Mouse (Mus musculus) olfactory bulb, adult 2 months (tissue): ENCODE measurements around the gene Prpf4. TPM values are rescaled to one million over a fixed set of nuclear protein-coding genes. Genes with fewer than 3 reads are reported as not detected.

ENCODE experiments used
- H3K27ac ChIP-seq: fragments of 200-500 bp; 2 replicates; pipeline ENCODE4 v1.5.1; 2012; ENCODE audit warnings: low read depth, low read length; ENCODE audit not compliant: insufficient read depth
- H3K4me1 ChIP-seq: fragments of 200-500 bp; 2 replicates; pipeline ENCODE4 v1.6.1; 2012; ENCODE audit warnings: low read length; ENCODE audit not compliant: control insufficient read depth, insufficient read depth
- H3K4me3 ChIP-seq: fragments of 200-500 bp; 2 replicates; pipeline ENCODE4 v1.5.1; 2012; ENCODE audit warnings: mild to moderate bottlenecking, low read depth, low read length, moderate library complexity; ENCODE audit not compliant: insufficient read depth
- CTCF ChIP-seq: fragments of 200-500 bp; IDR thresholded peaks from 2 replicates; pipeline ENCODE4 v1.5.1; 2012; ENCODE audit warnings: low read depth, mild to moderate bottlenecking, low read length, moderate library complexity; ENCODE audit not compliant: insufficient read depth
- POLR2A ChIP-seq: fragments of 200-500 bp; IDR thresholded peaks from 2 replicates; pipeline ENCODE4 v1.6.1; 2012; ENCODE audit warnings: mild to moderate bottlenecking, low read depth, low read length, moderate library complexity; ENCODE audit not compliant: insufficient read depth
- WGBS: fragments of 180-500 bp; shearing (Covaris S2); methylation state at CpG from one replicate; pipeline ENCODE4 v1.1.7; 2018; 5-methylcytosine and 5-hydroxymethylcytosine counted together
- polyA plus RNA-seq: library from polyadenylated mRNA; stranded (reverse); fragments of >200 nt; gene quantifications from 2 replicates; pipeline ENCODE4 v1.2.4, GENCODE M21; 2012; ENCODE audit warnings: low replicate concordance; ENCODE audit not compliant: missing spikeins, insufficient read depth, insufficient read length

Prpf4 gene
- polyA plus RNA-seq, result not detected in 2 replicates

DNA sequence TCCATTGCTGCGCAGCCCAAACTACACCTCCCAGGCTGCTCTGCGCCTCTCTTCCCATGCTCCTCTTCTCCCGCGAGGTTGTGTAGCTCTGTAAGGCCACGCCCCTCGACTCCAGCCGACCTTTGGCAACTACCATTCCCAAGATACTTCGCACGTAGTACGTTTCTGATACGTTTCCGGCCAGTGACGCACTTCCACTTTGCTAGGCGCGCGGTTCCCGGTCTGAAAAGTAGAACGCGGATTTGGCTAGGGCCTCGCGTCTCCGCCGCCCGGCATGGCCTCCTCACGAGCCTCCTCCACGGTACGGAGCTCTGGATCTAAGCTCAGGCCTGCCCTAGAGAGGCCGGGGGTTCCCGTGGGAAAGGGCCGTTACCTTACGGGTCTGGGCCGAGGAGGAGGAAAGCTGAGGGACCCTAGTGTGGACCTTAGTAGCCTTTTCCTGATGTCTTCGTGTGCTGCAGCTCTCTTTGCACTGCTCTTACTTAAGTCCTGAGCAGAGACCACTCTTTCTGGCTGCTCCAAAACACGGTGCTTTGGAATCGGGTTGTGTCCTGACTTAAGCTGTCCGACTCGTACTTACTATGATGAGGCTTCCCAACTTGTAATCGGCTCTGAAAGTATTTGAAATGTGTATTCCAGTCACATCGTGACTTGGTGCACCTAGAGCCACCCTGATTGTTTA, at the start of gene Prpf4, which contains the start of gene Cdc26:
Gene Prpf4, plus strand, starts transcription at position 197 of the 682 bp plus-strand sequence.
Gene Cdc26, minus strand, starts transcription at position 42 of the 682 bp plus-strand sequence.
- peak within 1 kb of the TSS; percentile 94 for H3K4me3 ChIP-seq
- WGBS, result under 1% methylated on average over 39 of the region's 39 CpGs
- peak within 1 kb of the TSS; percentile 77 for H3K27ac ChIP-seq
- peaks cover 10% of the 10 kb centered on the region for H3K4me1 ChIP-seq
- TF ChIP-seq CTCF (no peak), POLR2A (peak; percentile 43; the same call in 1 of the 2 replicates)

GRCm38 (mm10) chr4:62359256-62359775, 49.3 kb upstream of the Prpf4 start:
- WGBS, result 28% methylated on average over 7 of the region's 7 CpGs
- H3K27ac ChIP-seq, result 0 out of 2 replicates have a peak overlapping the region, but pooled peaks have one; percentile 72
- no peaks in the 10 kb centered on the region for H3K4me1 ChIP-seq
- TF ChIP-seq CTCF (no peak), POLR2A (no peak)
- H3K4me3 ChIP-seq, result no peak overlapping the region

DNA sequence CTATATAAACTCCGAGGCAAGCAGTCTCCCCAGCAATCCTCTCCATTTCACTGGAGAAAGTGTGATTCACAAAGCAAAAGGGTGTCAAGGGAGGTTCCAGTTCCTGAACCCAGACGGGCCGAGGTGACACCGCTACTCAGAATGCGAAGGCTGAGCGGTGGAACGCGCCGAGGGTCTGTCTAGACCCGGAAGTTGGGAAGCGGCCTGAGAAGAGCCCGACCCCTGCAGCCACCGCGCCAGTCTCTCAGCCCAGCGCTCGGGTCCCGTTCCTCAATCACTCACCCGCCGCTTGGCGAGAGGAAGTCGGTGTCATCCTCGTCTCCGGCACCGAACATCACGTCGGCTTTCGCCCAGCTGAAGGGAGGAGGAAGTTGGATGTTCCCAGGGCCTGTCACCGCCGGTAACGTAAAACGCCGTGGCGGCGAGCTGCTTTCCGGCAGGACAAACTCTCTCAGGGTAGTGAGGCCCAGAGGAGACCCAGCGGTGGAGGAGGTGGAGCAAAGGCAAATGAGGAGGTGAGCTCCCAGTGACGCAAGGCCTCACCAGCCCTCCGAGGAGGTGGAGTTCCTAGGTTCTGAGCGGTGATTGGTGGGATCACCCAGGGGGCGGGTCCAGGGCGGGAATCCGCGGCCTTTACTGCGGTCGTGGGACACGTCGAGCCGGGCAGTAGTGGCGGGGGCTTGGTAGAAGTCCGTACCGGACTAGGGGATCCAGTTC, 48.4 kb upstream of the Prpf4 start, which contains the start of the genes Fkbp15 and Slc31a1:
Gene Fkbp15, minus strand, starts transcription at position 461 of the 717 bp plus-strand sequence.
Gene Slc31a1, plus strand, starts transcription at position 640 of the 717 bp plus-strand sequence.
- H3K27ac ChIP-seq, result peak within 1 kb of the TSS; percentile 72
- H3K4me3 ChIP-seq, result peak within 1 kb of the TSS; percentile 64
- H3K4me1 ChIP-seq, result no peaks in the 10 kb centered on the region
- under 1% methylated on average over 50 of the region's 51 CpGs for WGBS
- TF ChIP-seq CTCF (no peak), POLR2A (peak; percentile 72)

GRCm38 (mm10) chr4:62360805-62361455, 47.7 kb upstream of the Prpf4 start:
- H3K27ac ChIP-seq, result no peak overlapping the region
- H3K4me3 ChIP-seq, result peak overlapping the region; percentile 64
- TF ChIP-seq CTCF (no peak), POLR2A (no peak)
- no peaks in the 10 kb centered on the region for H3K4me1 ChIP-seq
- under 1% methylated on average over 22 of the region's 22 CpGs for WGBS

DNA sequence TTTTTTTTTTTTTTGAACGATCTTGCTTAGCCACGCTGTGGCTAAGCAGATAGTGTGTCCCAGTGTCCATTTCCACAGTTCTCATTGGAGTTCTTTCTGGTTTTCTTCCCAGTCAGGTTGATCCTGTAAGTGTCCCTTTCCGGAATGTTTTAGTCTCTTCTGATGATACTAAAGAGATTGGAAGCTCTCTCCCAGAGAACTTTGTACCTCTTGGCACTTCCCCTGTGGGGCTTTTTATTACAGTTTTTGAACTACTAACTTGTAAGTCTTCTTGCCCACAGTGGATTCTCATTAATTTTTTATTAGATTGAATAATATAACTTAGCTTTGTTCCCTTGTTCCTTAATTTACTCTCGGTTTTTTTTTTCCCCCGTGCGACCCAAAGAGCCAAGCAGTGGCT, 47.0 kb upstream of the Prpf4 start:
- no peak overlapping the region for H3K4me3 ChIP-seq
- H3K4me1 ChIP-seq, result no peaks in the 10 kb centered on the region
- 26% methylated on average over 6 of the region's 6 CpGs for WGBS
- TF ChIP-seq POLR2A (no peak), CTCF (no peak)
- H3K27ac ChIP-seq, result no peak overlapping the region

DNA sequence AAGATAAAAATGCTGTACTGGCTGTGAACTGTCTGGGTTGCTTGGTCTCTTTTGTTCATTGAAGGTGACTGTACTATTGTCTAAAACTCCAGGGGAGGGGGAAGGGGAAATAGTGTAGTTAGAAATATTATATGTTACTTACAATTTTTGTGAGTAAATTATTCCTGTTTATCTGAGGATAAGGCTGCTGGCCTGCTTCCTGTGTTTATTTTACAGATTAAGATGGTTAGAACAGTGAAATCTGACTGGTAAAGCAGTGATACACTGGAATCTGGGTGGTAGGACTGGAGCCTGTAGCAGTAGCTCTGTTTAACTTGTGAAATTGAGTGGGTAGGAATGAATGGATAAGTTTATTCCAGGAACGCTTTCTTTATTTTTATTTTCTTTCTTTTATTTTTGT, 46.6 kb upstream of the Prpf4 start:
- TF ChIP-seq CTCF (no peak), POLR2A (no peak)
- 56% methylated on average over 1 of the region's 1 CpGs for WGBS
- Histone ChIP-seq H3K4me1 (0 out of 2 replicates have a peak, but pooled peaks cover 2% of the 10 kb centered on the region), H3K27ac (no peak overlapping the region), H3K4me3 (no peak overlapping the region)

GRCm38 (mm10) chr4:62362437-62362836, 46.2 kb upstream of the Prpf4 start:
- no peak overlapping the region for H3K4me3 ChIP-seq
- no peak overlapping the region for H3K27ac ChIP-seq
- WGBS, result 88% methylated on average over 2 of the region's 2 CpGs
- TF ChIP-seq CTCF (no peak), POLR2A (no peak)
- 0 out of 2 replicates have a peak, but pooled peaks cover 2% of the 10 kb centered on the region for H3K4me1 ChIP-seq

- H3K4me3 ChIP-seq, result no peak overlapping the region
- TF ChIP-seq POLR2A (no peak), CTCF (no peak)
- no peak overlapping the region for H3K27ac ChIP-seq
- WGBS, result 92% methylated on average over 8 of the region's 8 CpGs
- H3K4me1 ChIP-seq, result 0 out of 2 replicates have a peak, but pooled peaks cover 2% of the 10 kb centered on the region
These were observed 44.3 kb upstream of the Prpf4 start for GRCm38 (mm10) chr4:62364299-62364698.
